Mouse (Mus musculus): Measurements from ENCODE around the gene Mrps18c. TPM values are rescaled to one million over a fixed set of nuclear protein-coding genes. Genes with fewer than 3 reads are reported as not detected.

Mrps18c gene
- polyA plus RNA-seq (2021) = 99.9 TPM

- in situ Hi-C loops (cut with MboI; ENCODE audit: low pct_unique_long_range_greater_than_20kb) = no loop called here
- POLR2A ChIA-PET = no interaction called here
Measured at GRCm38 (mm10) chr5:100798165-100798860, at the start of gene Mrps18c, which contains the start of gene Helq. Gene Mrps18c, plus strand, starts transcription at chr5:100798627. Gene Helq, minus strand, starts transcription at chr5:100798598.

GRCm38 (mm10) chr5:100750617-100751255 is 47.7 kb upstream of the Mrps18c start:
- no peak for TF ChIP-seq CTCF (IDR thresholded peaks at IDR 0.05)
- POLR2A ChIA-PET = no interaction called here

More at GRCm38 (mm10) chr5:100798165-100798860, at the start of gene Mrps18c, which contains the start of gene Helq:
- ATAC-seq = peak; percentile 92
- CTCF ChIA-PET = interaction anchor here (1.9 to 2.6 kb wide), 2 partner anchors 18 to 123 kb away, joined by 4 to 9 read pairs; partner anchors contain the start of gene Coq2
- H3K27me3 ChIP-seq = no peaks in the 10 kb centered on the region
- TF ChIP-seq CTCF (IDR thresholded peaks at IDR 0.05) = no peak
- peak; percentile 74 for DNase-seq (ENCODE audit: low read depth, low spot score)

GRCm38 (mm10) chr5:100751655-100752054 is 46.8 kb upstream of the Mrps18c start:
- no peak for ATAC-seq
- no peaks in the 10 kb centered on the region for H3K27me3 ChIP-seq
- CTCF ChIA-PET = interaction anchor here (1.1 kb wide), 1 partner anchor 11 kb away, joined by 3 read pairs; no protein-coding TSS in a partner anchor
- no peak for DNase-seq (ENCODE audit: low read depth, low spot score)
- in situ Hi-C loops (cut with MboI; ENCODE audit: low pct_unique_long_range_greater_than_20kb) = no loop called here
- TF ChIP-seq CTCF (IDR thresholded peaks at IDR 0.05) = no peak
- POLR2A ChIA-PET = no interaction called here

More at GRCm38 (mm10) chr5:100750617-100751255, 47.7 kb upstream of the Mrps18c start:
- CTCF ChIA-PET = interaction anchor here (1.1 kb wide), 1 partner anchor 12 kb away, joined by 3 read pairs; no protein-coding TSS in a partner anchor
- no peak for ATAC-seq
- in situ Hi-C loops (cut with MboI; ENCODE audit: low pct_unique_long_range_greater_than_20kb) = no loop called here
- H3K27me3 ChIP-seq = no peaks in the 10 kb centered on the region
- no peak for DNase-seq (ENCODE audit: low read depth, low spot score)

GRCm38 (mm10) chr5:100753407-100753806 is 45.0 kb upstream of the Mrps18c start:
- in situ Hi-C loops (cut with MboI; ENCODE audit: low pct_unique_long_range_greater_than_20kb) = no loop called here
- ATAC-seq (no peak), DNase-seq (ENCODE audit: low read depth, low spot score) (no peak)
- H3K27me3 ChIP-seq = no peaks in the 10 kb centered on the region
- CTCF ChIA-PET = interaction anchor here (2.0 kb wide), 1 partner anchor 11 kb away, joined by 5 read pairs; no protein-coding TSS in a partner anchor
- POLR2A ChIA-PET = no interaction called here
- TF ChIP-seq CTCF (IDR thresholded peaks at IDR 0.05) = no peak

GRCm38 (mm10) chr5:100758121-100758520 is 40.3 kb upstream of the Mrps18c start:
- no peak for ATAC-seq

GRCm38 (mm10) chr5:100760049-100760663 is 38.3 kb upstream of the Mrps18c start:
- DNase-seq (ENCODE audit: low read depth, low spot score) = no peak
- no peak for TF ChIP-seq CTCF (IDR thresholded peaks at IDR 0.05)
- in situ Hi-C loops (cut with MboI; ENCODE audit: low pct_unique_long_range_greater_than_20kb) = no loop called here

More at GRCm38 (mm10) chr5:100758121-100758520, 40.3 kb upstream of the Mrps18c start:
- no peaks in the 10 kb centered on the region for H3K27me3 ChIP-seq
- ChIA-PET CTCF (no interaction called here), POLR2A (no interaction called here)
- no peak for DNase-seq (ENCODE audit: low read depth, low spot score)
- in situ Hi-C loops (cut with MboI; ENCODE audit: low pct_unique_long_range_greater_than_20kb) = no loop called here
- no peak for TF ChIP-seq CTCF (IDR thresholded peaks at IDR 0.05)

GRCm38 (mm10) chr5:100761736-100762135 is 36.7 kb upstream of the Mrps18c start:
- POLR2A ChIA-PET = no interaction called here
- CTCF ChIA-PET = interaction anchor here (1.2 to 1.6 kb wide), 2 partner anchors 11 to 12 kb away, joined by 3 read pairs; no protein-coding TSS in a partner anchor
- ATAC-seq (no peak), DNase-seq (ENCODE audit: low read depth, low spot score) (no peak)
- in situ Hi-C loops (cut with MboI; ENCODE audit: low pct_unique_long_range_greater_than_20kb) = no loop called here
- no peak for TF ChIP-seq CTCF (IDR thresholded peaks at IDR 0.05)
- H3K27me3 ChIP-seq = no peaks in the 10 kb centered on the region

More at GRCm38 (mm10) chr5:100760049-100760663, 38.3 kb upstream of the Mrps18c start:
- ChIA-PET POLR2A (no interaction called here), CTCF (no interaction called here)
- no peaks in the 10 kb centered on the region for H3K27me3 ChIP-seq
- ATAC-seq = no peak

GRCm38 (mm10) chr5:100766026-100766425 is 32.4 kb upstream of the Mrps18c start:
- in situ Hi-C loops (cut with MboI; ENCODE audit: low pct_unique_long_range_greater_than_20kb) = no loop called here
- TF ChIP-seq CTCF (IDR thresholded peaks at IDR 0.05) = no peak
- POLR2A ChIA-PET = no interaction called here
- ATAC-seq = no peak
- no peak for DNase-seq (ENCODE audit: low read depth, low spot score)
- H3K27me3 ChIP-seq = no peaks in the 10 kb centered on the region
- CTCF ChIA-PET = interaction anchor here (0.7 to 2.4 kb wide), 4 partner anchors 10 to 23 kb away, joined by 3 to 6 read pairs (median 3); no protein-coding TSS in a partner anchor

GRCm38 (mm10) chr5:100771575-100771974 is 26.9 kb upstream of the Mrps18c start:
- no peak for TF ChIP-seq CTCF (IDR thresholded peaks at IDR 0.05)
- in situ Hi-C loops (cut with MboI; ENCODE audit: low pct_unique_long_range_greater_than_20kb) = no loop called here
- ChIA-PET POLR2A (no interaction called here), CTCF (no interaction called here)
- no peak for ATAC-seq
- no peak for DNase-seq (ENCODE audit: low read depth, low spot score)
- no peaks in the 10 kb centered on the region for H3K27me3 ChIP-seq

- ATAC-seq = no peak
- TF ChIP-seq CTCF (IDR thresholded peaks at IDR 0.05) = no peak
- CTCF ChIA-PET = interaction anchor here (1.2 kb wide), 1 partner anchor 16 kb away, joined by 3 read pairs; no protein-coding TSS in a partner anchor
- DNase-seq (ENCODE audit: low read depth, low spot score) = no peak
- H3K27me3 ChIP-seq = no peaks in the 10 kb centered on the region
- in situ Hi-C loops (cut with MboI; ENCODE audit: low pct_unique_long_range_greater_than_20kb) = no loop called here
- POLR2A ChIA-PET = no interaction called here
Measured at GRCm38 (mm10) chr5:100775778-100776404, 22.5 kb upstream of the Mrps18c start.

Data from Patski (cell line).